Mouse (Mus musculus): ENCODE measurements around the gene Gfpt2. TPM values are rescaled to one million over a fixed set of nuclear protein-coding genes. Genes with fewer than 3 reads are reported as not detected.
"Not testable (repeated sequence)": the region's sequence is repeated elsewhere in the genome, so short reads cannot be mapped to it uniquely, and the experiment has no call there.

The Gfpt2 gene
- polyA plus RNA-seq, 1 experiment, result 4.4 TPM

DNA sequence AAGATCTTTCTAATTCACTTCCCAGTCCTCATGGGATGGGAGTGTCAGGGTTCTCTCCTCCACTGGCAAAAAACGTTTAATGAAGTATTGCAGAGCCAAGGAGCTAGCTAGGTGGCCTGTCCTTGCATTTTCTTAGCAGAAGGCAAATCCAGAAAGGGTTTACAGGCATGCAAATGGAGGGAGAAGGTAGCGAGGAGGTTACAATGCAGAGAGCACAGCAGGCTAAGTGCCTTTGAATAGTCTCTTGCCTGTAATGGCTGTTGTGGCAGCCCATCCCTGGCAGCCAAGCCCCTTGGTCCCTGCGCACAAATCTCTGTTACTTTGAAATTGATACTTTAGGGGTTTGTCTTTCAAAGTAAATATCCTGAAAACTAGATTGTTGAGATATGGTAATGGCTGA is 12.2 kb downstream of the Gfpt2 start:
- no peaks in the 10 kb centered on the region for H3K36me3 ChIP-seq (ENCODE audit: control insufficient read depth, insufficient read depth, low read length)
- TF ChIP-seq CTCF (IDR thresholded peaks at IDR 0.05; ENCODE audit: borderline replicate concordance, control insufficient read depth, extremely low read depth, insufficient read depth, low read length, poor library complexity) (no peak), POLR2A (IDR thresholded peaks at IDR 0.05; ENCODE audit: control insufficient read depth, extremely low read depth, insufficient read depth, low read length, poor library complexity) (no peak)
- H3K4me1 ChIP-seq (replicated peaks; ENCODE audit: control insufficient read depth, insufficient read depth, low read length), result peaks cover 2% of the 10 kb centered on the region
- no peak for DNase-seq
- 76% methylated on average over 3 of the region's 3 CpGs for WGBS
- H3K27ac ChIP-seq (ENCODE audit: control insufficient read depth, insufficient read depth, low read length), result no peak overlapping the region
- no peaks in the 10 kb centered on the region for H3K27me3 ChIP-seq (ENCODE audit: control insufficient read depth, insufficient read depth, low read length)
- H3K4me3 ChIP-seq (ENCODE audit: control insufficient read depth, insufficient read depth, low read length), result no peak overlapping the region

DNA sequence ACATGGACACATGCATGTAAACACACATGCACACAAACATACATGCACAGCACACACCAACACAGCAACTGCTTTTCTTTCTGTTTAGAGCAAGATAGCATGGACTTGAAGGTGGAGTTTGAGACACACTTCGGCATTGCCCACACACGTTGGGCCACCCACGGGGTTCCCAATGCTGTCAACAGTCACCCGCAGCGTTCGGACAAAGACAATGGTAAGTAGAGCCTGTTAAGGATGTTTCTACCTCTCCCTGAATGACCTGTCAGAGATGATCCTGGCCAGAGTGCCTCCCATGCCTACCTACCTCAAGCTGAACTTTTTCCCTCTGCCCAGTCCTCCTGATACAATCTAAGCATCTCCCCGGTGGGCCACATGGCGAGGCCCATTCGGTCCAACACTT is 15.0 kb downstream of the Gfpt2 start:
- no peaks in the 10 kb centered on the region for H3K36me3 ChIP-seq (ENCODE audit: control insufficient read depth, insufficient read depth, low read length)
- H3K27ac ChIP-seq (ENCODE audit: control insufficient read depth, insufficient read depth, low read length), result no peak overlapping the region
- H3K27me3 ChIP-seq (ENCODE audit: control insufficient read depth, insufficient read depth, low read length), result no peaks in the 10 kb centered on the region
- H3K4me3 ChIP-seq (ENCODE audit: control insufficient read depth, insufficient read depth, low read length), result no peak overlapping the region
- DNase-seq, result no peak
- no peak for TF ChIP-seq CTCF (IDR thresholded peaks at IDR 0.05; ENCODE audit: borderline replicate concordance, control insufficient read depth, extremely low read depth, insufficient read depth, low read length, poor library complexity)
- TF ChIP-seq POLR2A (IDR thresholded peaks at IDR 0.05; ENCODE audit: control insufficient read depth, extremely low read depth, insufficient read depth, low read length, poor library complexity), result no peak
- WGBS, result 96% methylated on average over 9 of the region's 9 CpGs
- peaks cover 11% of the 10 kb centered on the region for H3K4me1 ChIP-seq (replicated peaks; ENCODE audit: control insufficient read depth, insufficient read depth, low read length)

DNA sequence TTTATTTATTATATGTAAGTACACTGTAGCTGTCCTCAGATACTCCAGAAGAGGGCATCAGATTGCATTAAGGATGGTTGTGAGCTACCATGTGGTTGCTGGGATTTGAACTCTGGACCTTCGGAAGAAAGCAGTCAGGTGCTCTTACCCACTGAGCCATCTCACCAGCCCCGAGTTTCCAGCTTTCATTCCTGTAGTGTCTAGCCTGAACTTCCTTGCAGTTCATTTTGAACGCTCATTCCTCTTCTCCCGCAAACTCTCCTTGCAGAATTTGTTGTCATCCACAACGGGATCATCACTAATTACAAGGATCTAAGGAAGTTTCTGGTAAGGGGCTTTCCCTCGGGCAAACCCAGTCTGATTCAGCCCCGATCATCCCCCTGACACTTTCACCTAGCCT is 16.7 kb downstream of the Gfpt2 start:
- 90% methylated on average over 7 of the region's 7 CpGs for WGBS
- H3K27ac ChIP-seq (ENCODE audit: control insufficient read depth, insufficient read depth, low read length); H3K4me3 ChIP-seq (ENCODE audit: control insufficient read depth, insufficient read depth, low read length); H3K36me3 ChIP-seq (ENCODE audit: control insufficient read depth, insufficient read depth, low read length); H3K27me3 ChIP-seq (ENCODE audit: control insufficient read depth, insufficient read depth, low read length); DNase-seq: not testable (repeated sequence)
- peaks cover 11% of the 10 kb centered on the region for H3K4me1 ChIP-seq (replicated peaks; ENCODE audit: control insufficient read depth, insufficient read depth, low read length)

DNA sequence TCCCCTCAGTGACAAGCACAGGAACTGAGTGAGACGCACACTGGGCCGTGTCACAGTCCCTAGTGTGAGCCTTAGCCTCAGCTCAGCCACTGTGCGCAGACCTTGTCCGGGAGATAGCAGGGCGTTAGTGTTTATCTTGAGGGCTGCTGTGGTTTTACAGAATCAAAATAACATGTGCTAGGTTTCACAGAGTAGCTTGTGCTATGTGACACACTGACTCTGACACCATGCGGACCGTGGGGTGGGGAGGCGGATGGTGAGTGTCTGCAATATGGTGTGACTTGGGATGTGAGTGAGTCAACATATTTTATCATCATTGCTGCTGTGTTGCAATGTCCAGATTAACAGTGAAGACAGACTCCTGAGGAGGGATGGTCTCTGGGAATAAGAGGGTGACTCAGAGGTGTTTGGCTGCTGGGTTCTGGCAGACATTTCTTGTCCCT is 17.1 kb downstream of the Gfpt2 start:
- H3K4me3 ChIP-seq (ENCODE audit: control insufficient read depth, insufficient read depth, low read length), result no peak overlapping the region
- no peaks in the 10 kb centered on the region for H3K27me3 ChIP-seq (ENCODE audit: control insufficient read depth, insufficient read depth, low read length)
- H3K36me3 ChIP-seq (ENCODE audit: control insufficient read depth, insufficient read depth, low read length), result no peaks in the 10 kb centered on the region
- WGBS, result 83% methylated on average over 8 of the region's 8 CpGs
- DNase-seq, result no peak
- TF ChIP-seq POLR2A (IDR thresholded peaks at IDR 0.05; ENCODE audit: control insufficient read depth, extremely low read depth, insufficient read depth, low read length, poor library complexity), result no peak
- no peak for TF ChIP-seq CTCF (IDR thresholded peaks at IDR 0.05; ENCODE audit: borderline replicate concordance, control insufficient read depth, extremely low read depth, insufficient read depth, low read length, poor library complexity)
- H3K4me1 ChIP-seq (replicated peaks; ENCODE audit: control insufficient read depth, insufficient read depth, low read length), result peaks cover 11% of the 10 kb centered on the region
- H3K27ac ChIP-seq (ENCODE audit: control insufficient read depth, insufficient read depth, low read length), result no peak overlapping the region

DNA sequence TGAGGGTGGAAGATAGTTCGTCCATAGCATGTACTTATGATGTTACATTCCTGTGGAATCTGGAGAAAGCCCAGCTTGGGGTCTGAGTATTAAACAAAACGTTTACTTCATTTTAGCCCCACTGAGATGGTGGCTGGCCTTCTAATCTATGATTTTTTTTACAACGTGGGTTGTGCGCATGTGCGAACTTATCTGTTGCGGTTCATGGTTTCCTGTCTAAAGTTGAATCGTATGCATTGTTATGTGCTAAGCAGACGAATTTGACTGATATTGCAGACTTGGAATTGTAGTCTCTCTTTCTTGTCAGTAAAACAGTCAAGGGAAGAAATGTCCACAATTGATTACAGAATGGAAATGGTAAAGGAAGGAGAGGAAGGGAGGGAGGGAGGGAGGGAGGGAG is 17.9 kb downstream of the Gfpt2 start:
- H3K27me3 ChIP-seq (ENCODE audit: control insufficient read depth, insufficient read depth, low read length), result no peaks in the 10 kb centered on the region
- H3K36me3 ChIP-seq (ENCODE audit: control insufficient read depth, insufficient read depth, low read length), result no peaks in the 10 kb centered on the region
- peak; percentile 24 for DNase-seq
- TF ChIP-seq CTCF (IDR thresholded peaks at IDR 0.05; ENCODE audit: borderline replicate concordance, control insufficient read depth, extremely low read depth, insufficient read depth, low read length, poor library complexity) (no peak), POLR2A (IDR thresholded peaks at IDR 0.05; ENCODE audit: control insufficient read depth, extremely low read depth, insufficient read depth, low read length, poor library complexity) (no peak)
- peaks cover 11% of the 10 kb centered on the region for H3K4me1 ChIP-seq (replicated peaks; ENCODE audit: control insufficient read depth, insufficient read depth, low read length)
- H3K27ac ChIP-seq (ENCODE audit: control insufficient read depth, insufficient read depth, low read length), result no peak overlapping the region
- 37% methylated on average over 8 of the region's 8 CpGs for WGBS
- H3K4me3 ChIP-seq (ENCODE audit: control insufficient read depth, insufficient read depth, low read length), result no peak overlapping the region

GRCm38 (mm10) chr11:49818869-49819566 is 25.0 kb downstream of the Gfpt2 start:
- Histone ChIP-seq H3K36me3 (ENCODE audit: control insufficient read depth, insufficient read depth, low read length) (no peaks in the 10 kb centered on the region), H3K27me3 (ENCODE audit: control insufficient read depth, insufficient read depth, low read length) (no peaks in the 10 kb centered on the region), H3K4me3 (ENCODE audit: control insufficient read depth, insufficient read depth, low read length) (no peak overlapping the region), H3K4me1 (replicated peaks; ENCODE audit: control insufficient read depth, insufficient read depth, low read length) (no peaks in the 10 kb centered on the region), H3K27ac (ENCODE audit: control insufficient read depth, insufficient read depth, low read length) (no peak overlapping the region)
- WGBS, result 96% methylated on average over 15 of the region's 15 CpGs
- DNase-seq, result no peak
- TF ChIP-seq CTCF (IDR thresholded peaks at IDR 0.05; ENCODE audit: borderline replicate concordance, control insufficient read depth, extremely low read depth, insufficient read depth, low read length, poor library complexity) (no peak), POLR2A (IDR thresholded peaks at IDR 0.05; ENCODE audit: control insufficient read depth, extremely low read depth, insufficient read depth, low read length, poor library complexity) (no peak)

GRCm38 (mm10) chr11:49819676-49820075 is 25.7 kb downstream of the Gfpt2 start:
- no peaks in the 10 kb centered on the region for H3K36me3 ChIP-seq (ENCODE audit: control insufficient read depth, insufficient read depth, low read length)

More at GRCm38 (mm10) chr11:49819676-49820075, 25.7 kb downstream of the Gfpt2 start:
- TF ChIP-seq CTCF (IDR thresholded peaks at IDR 0.05; ENCODE audit: borderline replicate concordance, control insufficient read depth, extremely low read depth, insufficient read depth, low read length, poor library complexity) (no peak), POLR2A (IDR thresholded peaks at IDR 0.05; ENCODE audit: control insufficient read depth, extremely low read depth, insufficient read depth, low read length, poor library complexity) (no peak)
- no peak for DNase-seq
- no peak overlapping the region for H3K27ac ChIP-seq (ENCODE audit: control insufficient read depth, insufficient read depth, low read length)
- WGBS, result 96% methylated on average over 7 of the region's 7 CpGs
- H3K4me1 ChIP-seq (replicated peaks; ENCODE audit: control insufficient read depth, insufficient read depth, low read length), result no peaks in the 10 kb centered on the region
- no peak overlapping the region for H3K4me3 ChIP-seq (ENCODE audit: control insufficient read depth, insufficient read depth, low read length)
- no peaks in the 10 kb centered on the region for H3K27me3 ChIP-seq (ENCODE audit: control insufficient read depth, insufficient read depth, low read length)
